Mouse (Mus musculus) thymus, adult 2 months (tissue): ENCODE measurements around the gene Nme9.

ENCODE experiments used
- CTCF ChIP-seq: fragments of 200-500 bp; IDR thresholded peaks from 2 replicates; pipeline ENCODE4 v1.5.1; 2012; ENCODE audit warnings: mild to moderate bottlenecking, control low read depth, low read length, moderate library complexity, borderline replicate concordance; ENCODE audit not compliant: control insufficient read depth, poor library complexity, insufficient read depth; ENCODE audit errors: extremely low read depth
- POLR2A ChIP-seq: fragments of 200-500 bp; IDR thresholded peaks from 2 replicates; pipeline ENCODE4 v1.6.1; 2012; ENCODE audit warnings: mild to moderate bottlenecking, low read length, control low read depth, moderate library complexity; ENCODE audit not compliant: control insufficient read depth, poor library complexity, insufficient read depth; ENCODE audit errors: extremely low read depth

GRCm38 (mm10) chr9:99487841-99488240 is 36.6 kb downstream of the Nme9 start:
- TF ChIP-seq POLR2A = no peak
- no peak for TF ChIP-seq CTCF
